Mouse (Mus musculus): ENCODE measurements at regions not wholly inside any gene's neighbourhood (a gene's known extent, or its start where the extent isn't known, plus 50 kb on each side); places are given as distances from the start of the nearest gene placed in this dataset.

- DNase-seq (ENCODE audit: low spot score in 2 of 2), result no peak
Observed at GRCm38 (mm10) chr8:26354516-26354915, 235.2 kb downstream of the Gm45692 start.

DNA sequence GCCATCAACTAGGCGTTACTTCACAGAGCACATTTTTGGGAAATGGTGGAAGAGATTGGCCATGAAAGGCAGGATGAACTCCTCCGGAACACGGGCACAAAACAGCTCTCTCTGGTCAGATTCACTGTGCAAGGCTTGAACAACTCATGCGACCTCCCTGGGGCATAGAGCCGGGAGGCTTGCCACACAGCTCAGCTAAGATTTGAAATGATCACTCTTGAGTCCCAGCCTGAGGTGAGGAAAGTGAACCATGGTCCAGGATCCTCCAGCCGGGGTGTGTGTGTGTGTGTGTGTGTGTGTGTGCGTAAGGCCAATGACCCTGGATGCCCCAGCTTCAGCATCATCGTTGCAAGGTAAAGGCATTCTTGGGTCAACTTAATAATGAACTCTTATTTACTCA is 237.5 kb downstream of the Gm45692 start:
- DNase-seq (ENCODE audit: low spot score in 2 of 2), result no peak

DNA sequence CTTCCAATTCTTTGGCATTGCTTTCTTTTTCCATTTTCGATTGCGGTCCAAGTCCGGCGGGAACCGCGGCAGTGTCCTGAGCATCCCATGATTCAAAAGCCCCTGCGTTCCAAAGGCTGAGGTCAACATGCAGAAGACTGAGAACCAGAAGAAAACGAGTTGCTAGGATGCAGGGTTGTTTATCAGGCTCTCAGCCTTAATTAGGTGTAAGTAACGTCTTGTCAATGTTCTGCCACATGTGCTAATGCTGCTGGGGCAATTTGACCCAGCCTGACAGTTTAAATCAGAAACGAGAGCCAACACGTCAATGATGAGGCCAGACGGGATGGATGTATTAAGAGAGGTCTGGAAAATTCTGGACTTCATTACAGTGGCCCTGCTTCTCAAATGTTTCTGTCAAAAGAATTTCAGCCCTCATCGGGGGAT is 239.4 kb downstream of the Gm45692 start:
- DNase-seq (ENCODE audit: low spot score in 2 of 2), result no peak

GRCm38 (mm10) chr8:26362366-26362765 is 243.0 kb downstream of the Gm45692 start:
- no peak for DNase-seq (ENCODE audit: low spot score in 2 of 2)

GRCm38 (mm10) chr8:26363616-26364015 is 244.3 kb downstream of the Gm45692 start:
- DNase-seq (ENCODE audit: low spot score in 2 of 2), result no peak

DNA sequence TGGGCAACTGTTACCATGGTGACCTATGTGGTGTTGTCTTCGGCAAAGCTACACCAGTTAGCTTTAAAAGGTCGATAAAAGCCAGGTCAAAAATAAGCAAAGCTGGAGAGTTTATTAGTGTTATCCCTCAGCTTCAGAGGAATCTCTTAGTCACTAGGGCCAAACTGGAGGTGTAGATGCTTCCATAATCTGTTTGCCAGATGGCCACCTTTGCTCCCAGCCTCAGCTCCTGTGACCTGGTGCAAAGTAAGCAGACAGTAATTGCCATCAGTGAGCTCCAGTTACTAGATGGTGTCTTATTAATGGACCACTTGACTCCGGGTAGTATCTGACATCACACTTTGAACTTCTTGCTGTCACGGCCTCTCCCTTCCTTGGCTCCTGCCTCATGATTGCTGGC is 245.3 kb downstream of the Gm45692 start:
- DNase-seq (ENCODE audit: low spot score in 2 of 2), result no peak

GRCm38 (mm10) chr8:26380668-26381067 is 261.3 kb downstream of the Gm45692 start:
- DNase-seq (ENCODE audit: low spot score in 2 of 2), result peak; percentile 13 to 62

GRCm38 (mm10) chr8:26382426-26382825 is 263.1 kb downstream of the Gm45692 start:
- DNase-seq (ENCODE audit: low spot score in 2 of 2), result no peak

DNA sequence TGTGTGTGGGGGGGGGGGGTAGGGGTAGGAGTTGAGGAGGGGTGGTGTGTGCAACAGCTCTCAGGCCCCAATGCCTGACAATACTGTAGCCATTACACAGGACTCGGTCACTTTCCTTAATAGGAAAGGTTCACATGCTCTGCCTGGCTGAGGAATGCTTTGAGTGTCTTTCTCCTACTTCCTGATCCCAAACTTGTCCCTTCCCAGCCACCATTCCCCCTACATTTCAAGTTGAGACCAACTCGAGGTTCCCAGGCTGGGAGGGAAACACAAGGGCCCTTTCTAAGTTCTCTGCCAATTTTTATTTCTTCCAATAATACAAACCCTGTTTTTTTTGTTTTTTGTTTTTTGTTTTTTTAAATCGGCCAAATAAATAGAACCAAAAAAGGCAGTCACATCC is 264.6 kb downstream of the Gm45692 start:
- no peak for DNase-seq (ENCODE audit: low spot score in 2 of 2)

DNA sequence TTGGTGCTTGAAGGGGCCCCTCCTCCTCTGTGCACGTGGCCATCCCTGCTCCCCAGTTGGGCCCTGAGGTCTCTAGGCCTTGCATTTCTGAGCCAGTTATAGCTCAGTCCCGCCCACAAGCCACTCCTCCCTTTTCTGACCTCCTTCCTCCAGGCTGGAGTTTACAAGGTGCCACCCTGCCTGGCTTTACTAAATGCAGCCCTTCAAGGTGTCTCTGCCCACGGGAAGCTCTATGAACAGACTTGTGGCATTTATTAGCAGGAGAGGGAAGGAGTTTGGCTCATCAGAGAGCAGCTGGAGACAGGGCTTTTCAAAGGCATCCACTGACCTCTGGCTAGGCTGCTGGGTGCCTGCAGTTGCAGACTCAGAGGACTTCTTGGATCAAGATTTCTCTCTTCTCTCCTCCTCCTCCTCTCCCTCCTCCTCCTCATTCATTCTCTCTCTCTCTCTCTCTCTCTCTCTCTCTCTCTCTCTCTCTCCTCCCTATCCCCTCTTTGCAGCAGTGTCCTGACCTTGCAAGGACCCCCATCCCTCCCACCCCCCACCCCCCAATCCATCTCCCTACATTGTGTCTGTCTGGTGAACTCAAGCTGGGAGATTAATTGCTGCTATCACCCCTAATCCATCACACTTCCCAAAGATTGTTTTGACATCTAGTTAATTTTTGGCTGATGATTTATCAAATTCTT is 265.1 kb downstream of the Gm45692 start:
- no peak for DNase-seq (ENCODE audit: low spot score in 2 of 2)

GRCm38 (mm10) chr8:26384994-26385345 is 265.6 kb downstream of the Gm45692 start:
- no peak for DNase-seq (ENCODE audit: low spot score in 2 of 2)

DNA sequence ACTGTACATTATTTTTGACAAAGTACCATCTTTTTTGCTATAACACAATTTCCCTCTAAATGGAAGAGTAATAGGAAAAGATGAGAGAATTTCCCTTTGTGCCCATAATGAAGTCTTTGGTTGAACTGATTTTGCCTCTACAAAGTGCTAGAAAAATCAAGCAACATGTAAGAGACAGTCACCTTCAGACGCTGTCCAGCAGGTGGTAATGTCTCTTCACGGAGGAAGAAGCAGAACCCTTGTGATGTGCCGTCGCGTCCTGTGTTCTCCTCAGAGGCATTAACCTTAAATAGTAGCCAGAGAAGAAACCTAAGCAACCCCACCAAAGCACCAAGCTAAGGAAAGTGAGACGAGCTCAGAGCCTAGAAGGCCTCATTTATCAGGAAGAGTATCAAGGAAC is 275.7 kb downstream of the Gm45692 start:
- DNase-seq (ENCODE audit: low spot score in 2 of 2), result no peak

DNA sequence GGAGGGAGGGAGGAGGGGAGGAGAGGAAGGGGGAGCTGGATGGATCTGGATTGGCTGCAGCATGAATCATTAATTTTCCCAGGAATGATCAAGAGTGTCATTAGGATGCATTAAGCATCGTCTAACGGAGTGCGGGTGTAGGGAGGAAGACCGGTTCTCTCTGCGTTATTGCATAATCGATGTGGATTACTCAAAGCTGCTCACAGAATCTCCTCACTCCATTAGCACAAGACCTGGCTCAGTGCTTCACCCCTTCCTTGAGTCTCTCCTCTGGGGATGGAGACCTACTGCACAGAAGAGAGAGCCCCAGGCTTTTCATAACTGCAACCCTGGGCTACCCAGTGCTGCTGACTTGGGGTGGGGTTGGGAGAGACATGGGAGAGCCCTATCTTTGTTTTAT is 300.7 kb downstream of the Gm45692 start:
- no peak for DNase-seq (ENCODE audit: low spot score in 2 of 2)

- DNase-seq (ENCODE audit: low spot score in 2 of 2), result no peak
Observed at GRCm38 (mm10) chr8:26420536-26420935, 301.2 kb downstream of the Gm45692 start.

GRCm38 (mm10) chr8:26427311-26427710 is 308.0 kb downstream of the Gm45692 start:
- DNase-seq (ENCODE audit: low spot score in 2 of 2), result no peak

- DNase-seq (ENCODE audit: low spot score in 2 of 2), result no peak
Observed at GRCm38 (mm10) chr8:26429751-26430327, 310.5 kb downstream of the Gm45692 start.

GRCm38 (mm10) chr8:26432161-26432919 is 313.0 kb downstream of the Gm45692 start:
- DNase-seq (ENCODE audit: low spot score in 2 of 2), result no peak

GRCm38 (mm10) chr8:26436236-26436635 is 316.9 kb downstream of the Gm45692 start:
- DNase-seq (ENCODE audit: low spot score in 2 of 2), result no peak

- no peak for DNase-seq (ENCODE audit: low spot score in 2 of 2)
Observed at GRCm38 (mm10) chr8:26437571-26437970, 318.2 kb downstream of the Gm45692 start.

GRCm38 (mm10) chr8:26438246-26438862 is 319.0 kb downstream of the Gm45692 start:
- no peak for DNase-seq (ENCODE audit: low spot score in 2 of 2)

DNA sequence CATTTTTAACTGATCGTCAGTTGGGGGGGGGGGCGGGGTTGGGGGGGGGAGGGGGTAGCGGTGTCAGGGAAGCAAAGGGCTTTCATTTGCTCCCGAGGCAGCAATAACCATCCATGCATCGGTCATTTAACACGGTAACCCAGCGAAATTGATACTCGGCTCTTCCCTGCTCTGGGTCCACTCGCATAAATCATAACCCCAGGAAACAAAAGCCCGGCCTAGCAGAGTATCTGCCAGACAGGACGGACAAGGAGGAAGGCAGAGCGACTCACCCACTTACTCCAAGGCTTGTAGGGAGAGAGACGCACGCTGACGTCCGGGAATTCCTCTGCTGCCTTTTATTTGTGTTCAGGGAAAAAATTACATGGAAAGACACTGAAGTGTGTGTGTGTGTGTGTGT is 319.5 kb downstream of the Gm45692 start:
- no peak for DNase-seq (ENCODE audit: low spot score in 2 of 2)

GRCm38 (mm10) chr8:26441268-26442030 is 322.1 kb downstream of the Gm45692 start:
- no peak for DNase-seq (ENCODE audit: low spot score in 2 of 2)

All from spleen, postnatal 10 days (tissue).